Mouse (Mus musculus): Measurements from ENCODE around the gene Emc1. TPM values are rescaled to one million over a fixed set of nuclear protein-coding genes. Genes with fewer than 3 reads are reported as not detected.
A peak's percentile ranks its signal among the peaks of the same experiment; 100 is the strongest.
"Not testable (repeated sequence)": the region's sequence is repeated elsewhere in the genome, so short reads cannot be mapped to it uniquely, and the experiment has no call there.

Emc1 gene
- polyA plus RNA-seq, 1 experiment from 2014 or later, result 27.6 TPM

- WGBS, result under 1% methylated on average over 54 of the region's 54 CpGs
- H3K4me3 ChIP-seq (ENCODE audit: low read length), result peak overlapping the region; percentile 93
- peak; percentile 98 for ATAC-seq (ENCODE audit: low FRiP score, low TSS enrichment)
- H3K9ac ChIP-seq (replicated peaks; ENCODE audit: low read length), result peak overlapping the region; percentile 93
- H3K27ac ChIP-seq (ENCODE audit: low read length), result peak overlapping the region; percentile 94
- H3K4me1 ChIP-seq (ENCODE audit: insufficient read depth, low read length), result peaks cover 21% of the 10 kb centered on the region
- no peaks in the 10 kb centered on the region for H3K27me3 ChIP-seq (ENCODE audit: insufficient read depth, low read length)
- H3K4me2 ChIP-seq (replicated peaks; ENCODE audit: low read depth, low read length), result peak overlapping the region; percentile 96
- no peaks in the 10 kb centered on the region for H3K9me3 ChIP-seq (ENCODE audit: low read length)
- H3K36me3 ChIP-seq (ENCODE audit: insufficient read depth, low read length), result peaks cover 17% of the 10 kb centered on the region; the same call in 1 of the 2 replicates
These were observed 27.9 kb downstream of the Emc1 start for GRCm38 (mm10) chr4:139380207-139380748.

GRCm38 (mm10) chr4:139380775-139381451 lies 28.5 kb downstream of the Emc1 start:
- WGBS, result 2% methylated on average over 42 of the region's 44 CpGs
- H3K4me2 ChIP-seq (replicated peaks; ENCODE audit: low read depth, low read length), result peak overlapping the region; percentile 95
- peak overlapping the region; percentile 93 for H3K4me3 ChIP-seq (ENCODE audit: low read length)
- peak overlapping the region; percentile 90 for H3K9ac ChIP-seq (replicated peaks; ENCODE audit: low read length)
- H3K27me3 ChIP-seq (ENCODE audit: insufficient read depth, low read length), result no peaks in the 10 kb centered on the region
- peak; percentile 54 for ATAC-seq (ENCODE audit: low FRiP score, low TSS enrichment)
- H3K36me3 ChIP-seq (ENCODE audit: insufficient read depth, low read length), result peaks cover 11% of the 10 kb centered on the region; the same call in 1 of the 2 replicates
- H3K9me3 ChIP-seq (ENCODE audit: low read length), result no peaks in the 10 kb centered on the region
- peak overlapping the region; percentile 66 for H3K27ac ChIP-seq (ENCODE audit: low read length)
- peaks cover 21% of the 10 kb centered on the region for H3K4me1 ChIP-seq (ENCODE audit: insufficient read depth, low read length)

DNA sequence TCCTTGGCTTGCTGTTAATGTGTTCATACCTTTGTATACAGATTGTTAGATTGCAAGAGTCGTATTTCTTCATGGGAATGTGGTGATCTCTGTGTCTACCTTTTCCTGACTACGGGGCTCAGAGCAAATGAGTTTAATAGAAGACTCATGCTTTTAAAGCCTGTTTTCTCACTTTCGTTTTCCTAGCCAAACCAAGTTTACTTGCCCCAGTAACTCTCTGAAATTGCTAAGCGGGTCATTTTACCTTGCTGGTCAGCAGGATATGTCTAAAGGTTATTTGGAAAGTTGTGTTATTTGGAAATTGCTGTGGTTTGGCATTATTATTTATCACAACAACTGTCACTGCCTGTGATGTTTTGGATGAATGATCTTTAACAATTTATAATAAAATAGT lies 29.1 kb downstream of the Emc1 start:
- Histone ChIP-seq H3K9ac (replicated peaks; ENCODE audit: low read length) (peak overlapping the region; percentile 90), H3K4me3 (ENCODE audit: low read length) (peak overlapping the region; percentile 93), H3K4me1 (ENCODE audit: insufficient read depth, low read length) (peaks cover 21% of the 10 kb centered on the region), H3K9me3 (ENCODE audit: low read length) (no peaks in the 10 kb centered on the region), H3K4me2 (replicated peaks; ENCODE audit: low read depth, low read length) (peak overlapping the region; percentile 95), H3K27me3 (ENCODE audit: insufficient read depth, low read length) (no peaks in the 10 kb centered on the region), H3K27ac (ENCODE audit: low read length) (no peak overlapping the region), H3K36me3 (ENCODE audit: insufficient read depth, low read length) (peaks cover 7% of the 10 kb centered on the region; the same call in 1 of the 2 replicates)
- WGBS, result 38% methylated on average over 4 of the region's 4 CpGs
- ATAC-seq (ENCODE audit: low FRiP score, low TSS enrichment), result no peak

DNA sequence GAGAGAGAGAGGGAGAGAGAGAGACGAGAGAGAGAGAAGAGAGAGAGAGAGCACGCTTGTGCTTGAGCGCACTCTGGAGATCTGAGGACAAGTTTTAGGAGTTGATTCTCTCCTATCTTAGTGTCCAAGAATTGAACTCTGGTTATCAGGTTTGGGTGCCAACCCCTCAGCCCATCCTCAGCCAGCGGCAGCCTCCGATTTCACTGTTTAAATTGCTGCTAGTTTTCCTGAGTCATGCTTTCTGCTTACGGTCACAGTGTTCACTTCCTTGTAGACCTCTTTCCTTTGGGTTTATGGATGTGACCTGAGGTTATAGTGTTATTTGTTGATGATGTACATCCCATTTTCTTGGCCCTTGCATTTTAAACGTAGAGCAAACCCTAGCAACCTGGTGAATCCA lies 29.8 kb downstream of the Emc1 start:
- no peak overlapping the region for H3K9ac ChIP-seq (replicated peaks; ENCODE audit: low read length)
- H3K4me3 ChIP-seq (ENCODE audit: low read length), result no peak overlapping the region
- H3K4me2 ChIP-seq (replicated peaks; ENCODE audit: low read depth, low read length), result peak overlapping the region; percentile 27
- H3K27ac ChIP-seq (ENCODE audit: low read length), result no peak overlapping the region
- no peak for ATAC-seq (ENCODE audit: low FRiP score, low TSS enrichment)
- peaks cover 21% of the 10 kb centered on the region for H3K4me1 ChIP-seq (ENCODE audit: insufficient read depth, low read length)
- no peaks in the 10 kb centered on the region for H3K9me3 ChIP-seq (ENCODE audit: low read length)
- H3K27me3 ChIP-seq (ENCODE audit: insufficient read depth, low read length), result no peaks in the 10 kb centered on the region
- H3K36me3 ChIP-seq (ENCODE audit: insufficient read depth, low read length), result peaks cover 3% of the 10 kb centered on the region; the same call in 1 of the 2 replicates
- 82% methylated on average over 6 of the region's 7 CpGs for WGBS

DNA sequence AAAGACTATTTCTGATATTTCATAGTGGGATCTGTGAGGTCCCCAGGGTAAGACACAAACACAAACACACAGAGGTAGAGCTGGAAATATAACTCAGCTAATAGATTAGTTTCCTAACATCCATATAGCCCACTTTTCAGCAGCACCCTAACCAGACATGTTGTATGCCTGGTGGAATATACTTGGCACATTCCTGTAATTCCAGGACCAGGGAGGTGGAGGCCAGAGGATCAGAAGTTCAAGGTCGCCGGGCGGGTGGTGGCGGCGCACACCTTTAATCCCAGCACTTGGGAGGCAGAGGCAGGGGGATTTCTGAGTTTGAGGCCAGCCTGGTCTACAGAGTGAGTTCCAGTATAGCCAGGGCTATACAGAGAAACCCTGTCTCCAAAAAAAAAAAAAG lies 33.5 kb downstream of the Emc1 start:
- not testable (repeated sequence) for H3K9me3 ChIP-seq (ENCODE audit: low read length); H3K27me3 ChIP-seq (ENCODE audit: insufficient read depth, low read length); H3K36me3 ChIP-seq (ENCODE audit: insufficient read depth, low read length); H3K9ac ChIP-seq (replicated peaks; ENCODE audit: low read length); H3K4me3 ChIP-seq (ENCODE audit: low read length); H3K27ac ChIP-seq (ENCODE audit: low read length); ATAC-seq (ENCODE audit: low FRiP score, low TSS enrichment); H3K4me2 ChIP-seq (replicated peaks; ENCODE audit: low read depth, low read length)
- H3K4me1 ChIP-seq (ENCODE audit: insufficient read depth, low read length), result peaks cover 15% of the 10 kb centered on the region
- WGBS, result 91% methylated on average over 5 of the region's 5 CpGs

DNA sequence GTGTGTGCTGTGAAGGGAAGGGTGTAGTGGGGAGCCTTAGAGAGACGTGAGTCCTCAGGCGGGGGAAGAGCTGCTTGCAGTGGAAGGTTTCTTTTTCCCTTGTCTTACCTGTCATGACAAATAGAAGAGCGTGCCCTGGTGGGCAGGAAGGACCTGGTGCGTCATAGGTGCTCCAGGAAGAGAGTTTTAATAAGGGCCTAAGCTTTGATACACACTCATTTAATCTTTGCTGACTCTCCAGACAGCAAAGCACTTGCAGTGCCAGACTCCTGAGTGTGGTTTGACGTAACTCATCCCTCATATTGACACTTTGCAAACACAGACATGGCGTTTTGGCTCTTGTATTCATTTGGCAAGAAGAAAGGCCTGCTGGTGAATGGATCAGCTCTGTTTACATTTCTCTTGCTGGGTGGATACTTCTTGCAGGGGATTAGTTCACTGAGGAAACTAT lies 34.5 kb downstream of the Emc1 start:
- Histone ChIP-seq H3K4me1 (ENCODE audit: insufficient read depth, low read length) (peaks cover 7% of the 10 kb centered on the region), H3K36me3 (ENCODE audit: insufficient read depth, low read length) (peaks cover 18% of the 10 kb centered on the region), H3K9me3 (ENCODE audit: low read length) (no peaks in the 10 kb centered on the region), H3K4me2 (replicated peaks; ENCODE audit: low read depth, low read length) (no peak overlapping the region), H3K9ac (replicated peaks; ENCODE audit: low read length) (no peak overlapping the region), H3K4me3 (ENCODE audit: low read length) (no peak overlapping the region), H3K27ac (ENCODE audit: low read length) (no peak overlapping the region), H3K27me3 (ENCODE audit: insufficient read depth, low read length) (no peaks in the 10 kb centered on the region)
- WGBS, result 52% methylated on average over 6 of the region's 6 CpGs
- ATAC-seq (ENCODE audit: low FRiP score, low TSS enrichment), result no peak

DNA sequence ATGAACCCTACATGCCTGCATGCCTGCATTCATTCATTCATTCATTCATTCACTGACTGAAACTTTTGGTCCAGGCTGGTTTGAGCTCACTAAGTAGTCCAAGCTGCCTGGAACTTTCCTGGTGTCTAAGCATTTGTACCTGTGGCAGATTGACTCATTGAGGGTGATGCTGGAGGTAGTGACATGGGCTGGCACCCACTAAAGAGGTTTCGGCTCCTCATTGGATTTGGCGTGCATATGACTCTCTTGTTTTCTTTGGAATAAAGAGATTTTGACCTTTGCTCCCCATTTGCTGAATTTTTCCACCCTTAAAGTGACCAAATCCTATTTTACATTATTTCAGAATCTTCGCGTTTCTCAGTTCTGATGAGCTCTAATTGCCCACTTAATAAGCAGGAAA lies 37.2 kb downstream of the Emc1 start:
- ATAC-seq (ENCODE audit: low FRiP score, low TSS enrichment), result no peak
- Histone ChIP-seq H3K9ac (replicated peaks; ENCODE audit: low read length) (no peak overlapping the region), H3K4me2 (replicated peaks; ENCODE audit: low read depth, low read length) (no peak overlapping the region), H3K36me3 (ENCODE audit: insufficient read depth, low read length) (peaks cover 38% of the 10 kb centered on the region), H3K9me3 (ENCODE audit: low read length) (no peaks in the 10 kb centered on the region), H3K27me3 (ENCODE audit: insufficient read depth, low read length) (no peaks in the 10 kb centered on the region), H3K27ac (ENCODE audit: low read length) (no peak overlapping the region), H3K4me1 (ENCODE audit: insufficient read depth, low read length) (no peaks in the 10 kb centered on the region), H3K4me3 (ENCODE audit: low read length) (no peak overlapping the region)
- 73% methylated on average over 4 of the region's 4 CpGs for WGBS

- Histone ChIP-seq H3K9ac (replicated peaks; ENCODE audit: low read length) (no peak overlapping the region), H3K4me1 (ENCODE audit: insufficient read depth, low read length) (no peaks in the 10 kb centered on the region), H3K9me3 (ENCODE audit: low read length) (no peaks in the 10 kb centered on the region), H3K27me3 (ENCODE audit: insufficient read depth, low read length) (no peaks in the 10 kb centered on the region), H3K36me3 (ENCODE audit: insufficient read depth, low read length) (peaks cover 80% of the 10 kb centered on the region), H3K4me2 (replicated peaks; ENCODE audit: low read depth, low read length) (no peak overlapping the region), H3K27ac (ENCODE audit: low read length) (no peak overlapping the region), H3K4me3 (ENCODE audit: low read length) (no peak overlapping the region)
- no peak for ATAC-seq (ENCODE audit: low FRiP score, low TSS enrichment)
- 59% methylated on average over 2 of the region's 2 CpGs for WGBS
These were observed 43.0 kb downstream of the Emc1 start for GRCm38 (mm10) chr4:139395431-139395830.

DNA sequence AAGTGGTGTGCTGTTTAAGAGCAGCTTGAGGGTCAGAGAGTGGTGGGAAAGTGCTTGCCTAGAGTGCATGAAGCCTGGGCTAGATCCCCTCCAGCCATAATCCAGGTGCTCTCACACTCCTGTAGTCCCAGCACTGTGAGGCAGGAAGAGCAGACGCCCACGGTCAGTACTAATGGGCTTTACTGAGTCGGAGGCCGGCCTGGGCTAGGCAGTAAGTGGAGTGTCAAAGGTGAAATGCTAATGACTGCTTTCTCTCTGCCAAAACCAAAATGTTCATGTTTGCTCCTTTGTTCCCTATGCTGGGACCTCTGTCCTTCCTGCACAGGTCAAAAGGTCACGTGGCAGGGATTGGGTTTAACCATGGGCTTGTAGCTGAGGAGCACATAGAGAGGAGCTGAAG lies 48.1 kb downstream of the Emc1 start:
- WGBS, result 77% methylated on average over 5 of the region's 5 CpGs

GRCm38 (mm10) chr4:139403214-139403613 lies 50.8 kb downstream of the Emc1 start:
- Histone ChIP-seq H3K27me3 (ENCODE audit: insufficient read depth, low read length) (no peaks in the 10 kb centered on the region), H3K4me2 (replicated peaks; ENCODE audit: low read depth, low read length) (no peak overlapping the region), H3K9ac (replicated peaks; ENCODE audit: low read length) (no peak overlapping the region), H3K4me3 (ENCODE audit: low read length) (no peak overlapping the region), H3K4me1 (ENCODE audit: insufficient read depth, low read length) (no peaks in the 10 kb centered on the region), H3K27ac (ENCODE audit: low read length) (no peak overlapping the region), H3K36me3 (ENCODE audit: insufficient read depth, low read length) (peaks cover 82% of the 10 kb centered on the region), H3K9me3 (ENCODE audit: low read length) (no peaks in the 10 kb centered on the region)
- ATAC-seq (ENCODE audit: low FRiP score, low TSS enrichment), result no peak
- WGBS, result 83% methylated on average over 14 of the region's 14 CpGs

More for the DNA sequence above, 48.1 kb downstream of the Emc1 start:
- H3K4me3 ChIP-seq (ENCODE audit: low read length), result no peak overlapping the region
- no peaks in the 10 kb centered on the region for H3K27me3 ChIP-seq (ENCODE audit: insufficient read depth, low read length)
- no peak for ATAC-seq (ENCODE audit: low FRiP score, low TSS enrichment)
- no peaks in the 10 kb centered on the region for H3K9me3 ChIP-seq (ENCODE audit: low read length)
- peaks cover 84% of the 10 kb centered on the region for H3K36me3 ChIP-seq (ENCODE audit: insufficient read depth, low read length)
- H3K4me2 ChIP-seq (replicated peaks; ENCODE audit: low read depth, low read length), result no peak overlapping the region
- H3K27ac ChIP-seq (ENCODE audit: low read length), result no peak overlapping the region
- H3K9ac ChIP-seq (replicated peaks; ENCODE audit: low read length), result no peak overlapping the region
- H3K4me1 ChIP-seq (ENCODE audit: insufficient read depth, low read length), result no peaks in the 10 kb centered on the region

Measured in kidney, embryonic 16.5 days (tissue).